Mouse (Mus musculus) erythroid progenitor cell, adult 5-6 weeks (primary cell): ENCODE data around the gene Nudt9. TPM values are rescaled to one million over a fixed set of nuclear protein-coding genes. Genes with fewer than 3 reads are reported as not detected.
A peak's percentile ranks its signal among the peaks of the same experiment; 100 is the strongest.
"Not testable (repeated sequence)": the region's sequence is repeated elsewhere in the genome, so short reads cannot be mapped to it uniquely, and the experiment has no call there.

Experiments used
- ATAC-seq: replicated peaks from 2 replicates; pipeline ENCODE4 v1.8.0; 2016; ENCODE audit warnings: moderate number of reproducible peaks, mild to moderate bottlenecking, moderate TSS enrichment, inconsistent platforms; ENCODE audit not compliant: poor library complexity, low FRiP score, severe bottlenecking
- total RNA-seq, 2 experiments: library from RNA; stranded (forward) in 1 of 2; stranded (reverse) in 1 of 2; fragments of 150-400 nt in 1 of 2; fragments of 186-747, 209-891 nt in 1 of 2; gene quantifications; 2 replicates each; pipeline versions ENCODE4 v1.2.3 to v1.2.4; 2015 to 2017; ENCODE audit warnings: low replicate concordance in 2 of 2

Nudt9 gene
- total RNA-seq (2015; ENCODE audit: low replicate concordance) (51.6 and 69.9 TPM in 2 replicates), total RNA-seq (2017; ENCODE audit: low replicate concordance) (59.2 and 61.9 TPM in 2 replicates)

DNA sequence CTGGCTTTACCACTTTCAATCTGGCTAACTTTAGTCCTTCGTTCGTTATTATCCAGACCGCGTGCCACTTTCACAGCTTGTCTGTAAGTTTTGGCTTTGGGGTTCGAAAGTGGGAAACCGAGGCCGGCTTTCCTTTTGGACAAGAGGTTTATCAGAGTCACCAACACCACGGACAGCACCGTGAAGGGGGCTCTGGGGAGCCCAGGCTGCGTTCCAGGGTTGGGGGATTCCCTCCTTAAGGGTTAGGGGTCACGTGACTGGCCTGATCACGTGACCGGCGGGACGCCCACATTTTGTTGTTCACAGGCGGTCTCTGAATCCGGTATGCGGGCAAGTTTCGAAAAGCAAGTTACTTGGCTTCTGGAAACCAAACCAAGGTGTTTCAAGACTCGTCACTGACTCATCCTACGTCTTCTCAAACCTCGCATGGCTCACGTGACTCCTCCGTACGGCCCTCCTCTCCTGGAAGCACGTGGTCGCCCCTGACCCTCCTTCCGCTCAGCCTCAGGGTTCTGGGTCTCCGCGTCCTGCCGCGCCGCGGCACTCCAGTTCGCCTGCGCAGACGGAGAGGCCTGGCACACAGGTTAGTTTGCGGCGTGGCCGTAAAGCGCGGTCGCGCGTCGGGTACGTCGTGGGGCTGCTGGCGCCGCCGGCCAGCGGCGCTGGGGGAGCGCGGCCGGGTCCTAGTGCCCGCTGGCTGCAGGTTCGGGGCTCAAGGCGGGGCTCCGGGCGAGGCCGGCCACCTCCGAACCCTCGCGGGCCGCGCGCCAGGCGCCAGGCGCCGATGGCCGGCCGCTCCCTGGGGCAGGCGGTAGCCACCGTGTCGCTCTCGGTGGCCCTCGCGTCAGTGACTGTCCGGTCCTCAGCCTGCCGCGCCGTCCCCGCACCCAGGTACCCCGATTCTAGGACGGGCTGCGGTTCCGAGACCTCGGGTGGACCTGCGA, at the start of gene Nudt9:
Gene Nudt9 (plus strand): TSS at position 51 of the 944 bp plus-strand sequence.
- peak; percentile 84 for ATAC-seq

GRCm38 (mm10) chr5:103998739-103999138, 47.4 kb upstream of the Nudt9 start:
- ATAC-seq: peak; percentile 65; the same call in 1 of the 2 replicates

DNA sequence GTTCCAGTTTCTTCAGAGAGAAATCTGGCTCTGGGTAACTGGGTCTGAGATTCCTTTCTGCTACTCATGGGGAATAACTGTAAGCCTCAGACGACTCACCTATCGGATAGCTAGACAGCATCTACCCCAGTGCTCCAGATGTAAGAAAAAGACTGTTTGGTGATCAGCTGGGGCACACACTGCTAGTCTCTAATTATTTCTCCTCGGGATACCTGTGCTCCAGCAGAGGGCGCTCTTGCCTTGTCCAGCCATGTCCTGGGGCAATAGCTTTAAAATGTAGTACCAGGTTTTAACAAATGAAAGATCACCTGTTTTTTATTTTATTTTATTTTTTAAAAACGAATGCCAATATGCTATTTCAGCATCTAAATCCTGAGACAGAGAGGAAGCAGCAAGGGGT, 46.4 kb upstream of the Nudt9 start:
- ATAC-seq: peak; percentile 77

GRCm38 (mm10) chr5:104002549-104003255, 43.4 kb upstream of the Nudt9 start:
- no peak for ATAC-seq

- no peak for ATAC-seq
Observed at GRCm38 (mm10) chr5:104003256-104003931, 42.7 kb upstream of the Nudt9 start.

- ATAC-seq: no peak
Observed at GRCm38 (mm10) chr5:104003955-104004354, 42.2 kb upstream of the Nudt9 start.

- no peak for ATAC-seq
Observed at GRCm38 (mm10) chr5:104006811-104007210, 39.3 kb upstream of the Nudt9 start.

DNA sequence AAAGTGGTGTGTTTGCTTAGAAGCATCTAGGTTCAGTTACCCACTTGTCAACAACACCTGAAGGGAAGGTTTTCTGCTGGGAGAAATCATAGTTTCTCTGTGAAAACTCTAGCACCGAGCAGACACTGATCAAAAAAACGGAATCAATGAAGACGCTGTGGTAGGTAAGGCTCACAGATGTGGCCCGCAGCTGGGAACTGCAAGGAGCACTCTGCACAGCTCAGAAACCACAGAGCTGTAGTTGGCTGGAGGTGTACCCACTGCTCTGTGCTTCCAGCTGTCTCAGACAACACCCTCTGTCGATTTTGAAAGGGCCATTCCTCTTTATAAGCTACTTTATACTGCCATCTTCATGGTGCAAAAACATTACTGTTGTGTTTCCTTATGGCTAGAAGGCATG, 38.3 kb upstream of the Nudt9 start:
- ATAC-seq: no peak

DNA sequence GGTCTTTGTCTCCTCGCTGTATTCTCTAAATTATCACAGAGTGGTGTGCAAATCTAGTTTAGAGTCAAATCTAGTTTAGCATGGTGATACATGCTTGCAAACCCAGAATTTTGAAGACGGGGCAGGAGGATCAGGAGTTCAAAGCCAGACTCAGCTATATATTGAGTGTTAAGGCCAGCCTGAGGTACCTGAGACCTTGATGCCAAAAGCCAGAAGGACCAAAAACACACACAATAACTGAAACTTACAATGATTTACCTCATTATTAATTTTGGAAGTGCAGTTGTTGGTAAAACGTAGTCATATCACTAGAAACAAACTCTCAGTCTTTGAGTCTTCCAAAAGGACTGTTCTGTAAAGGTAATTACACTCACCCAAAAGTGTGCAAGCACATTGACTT, 36.7 kb upstream of the Nudt9 start:
- ATAC-seq: no peak

DNA sequence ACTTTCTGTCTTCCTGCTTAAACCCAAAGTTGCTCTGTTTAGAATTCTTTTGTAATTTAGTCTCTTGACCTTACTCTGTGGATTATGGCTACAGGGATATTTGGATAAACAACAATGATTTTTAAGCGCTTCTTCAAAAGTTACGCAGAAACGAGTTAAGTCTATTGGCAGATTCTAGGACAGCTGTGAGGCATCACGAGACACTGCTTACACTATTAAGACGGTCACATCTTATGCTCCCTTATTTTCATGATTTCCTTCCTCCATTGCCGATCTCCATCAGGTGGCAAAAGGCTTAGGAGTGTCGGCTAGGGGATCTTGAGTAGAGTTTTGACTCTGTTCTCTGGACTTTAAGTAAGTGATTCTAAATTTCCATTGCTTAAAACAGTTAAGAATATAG, 35.8 kb upstream of the Nudt9 start:
- no peak for ATAC-seq

GRCm38 (mm10) chr5:104011419-104011818, 34.7 kb upstream of the Nudt9 start:
- ATAC-seq: no peak

DNA sequence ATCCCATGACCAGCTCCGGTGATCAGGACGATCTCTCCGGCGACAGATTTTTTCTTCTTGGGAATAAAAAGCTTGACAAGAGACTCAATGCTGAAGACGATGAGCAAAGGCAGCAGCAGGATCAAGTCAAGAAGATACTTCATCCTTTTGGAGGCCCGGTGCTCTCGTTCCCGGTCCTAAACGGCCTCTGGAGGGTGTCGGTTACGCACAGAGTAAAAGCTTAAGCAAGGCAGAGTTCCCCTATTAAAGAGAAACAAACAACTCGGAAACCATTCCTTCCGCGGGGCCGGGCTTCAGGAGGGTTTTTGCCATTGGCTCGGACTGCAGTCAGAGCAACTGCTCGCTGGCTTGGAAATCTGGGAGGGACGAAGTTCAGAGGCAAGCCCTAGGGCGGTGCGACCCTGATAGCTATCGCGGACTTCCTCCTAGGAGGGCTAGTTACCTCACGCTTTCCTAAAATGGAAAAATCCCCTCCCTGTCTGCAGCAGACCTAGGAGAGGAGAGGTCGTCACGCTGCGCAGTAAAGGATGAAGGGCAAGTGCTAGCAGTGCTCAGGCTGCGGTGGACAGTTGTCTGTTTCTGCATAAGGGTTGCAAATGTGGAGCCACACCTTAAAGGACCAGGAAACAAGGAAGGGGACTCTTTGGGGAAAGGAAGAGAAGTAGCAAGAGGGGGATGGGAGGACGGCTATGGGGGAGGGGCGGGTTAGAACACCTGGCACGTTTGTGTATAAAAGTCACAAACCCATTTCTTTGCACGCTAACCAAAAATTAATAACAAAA, 24.3 kb upstream of the Nudt9 start, which contains the start of gene Hsd17b11:
Gene Hsd17b11 (minus strand): TSS at position 323 of the 782 bp plus-strand sequence.
- peak; percentile 61; the same call in 1 of the 2 replicates for ATAC-seq

GRCm38 (mm10) chr5:104022558-104022957, 23.5 kb upstream of the Nudt9 start:
- no peak for ATAC-seq

DNA sequence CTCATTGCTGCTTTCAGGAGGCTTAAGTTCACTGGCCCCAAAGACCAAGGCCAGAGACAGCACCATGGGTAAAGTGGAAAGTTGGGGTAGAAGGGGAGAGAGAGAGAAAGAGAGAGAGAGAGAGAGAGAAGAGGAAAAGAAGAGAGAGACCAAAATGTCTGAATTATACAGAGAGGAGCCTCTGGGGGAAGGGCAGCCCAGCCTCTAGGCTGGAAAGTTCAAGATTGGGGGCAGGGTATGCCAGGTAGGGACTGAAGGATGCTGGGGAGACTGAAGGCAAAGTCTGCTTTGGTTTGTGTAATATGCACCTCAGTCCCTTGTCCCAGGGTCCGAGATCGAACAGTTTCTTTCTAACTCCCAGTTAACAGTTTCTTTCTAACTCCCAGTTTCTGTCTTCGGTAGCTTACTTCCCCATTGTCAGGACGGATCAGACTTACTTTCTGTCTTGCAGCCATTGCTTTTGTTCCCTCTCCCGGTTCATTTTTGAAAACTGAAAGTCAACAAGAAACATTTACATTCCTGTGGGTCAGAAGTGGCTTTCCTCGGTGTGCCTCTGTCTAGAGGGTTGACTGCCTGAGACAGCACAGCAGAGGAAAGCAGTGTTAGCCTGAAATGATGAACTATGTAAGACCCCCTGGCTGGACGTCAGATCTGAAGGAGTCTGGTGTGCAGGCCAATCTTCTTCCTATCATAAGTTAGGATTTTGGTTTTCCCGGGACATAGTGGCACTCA, 22.7 kb upstream of the Nudt9 start:
- no peak for ATAC-seq

- ATAC-seq: not testable (repeated sequence)
Observed at GRCm38 (mm10) chr5:104024193-104024592, 21.9 kb upstream of the Nudt9 start.

- ATAC-seq: no peak
Observed at GRCm38 (mm10) chr5:104024762-104025161, 21.3 kb upstream of the Nudt9 start.

DNA sequence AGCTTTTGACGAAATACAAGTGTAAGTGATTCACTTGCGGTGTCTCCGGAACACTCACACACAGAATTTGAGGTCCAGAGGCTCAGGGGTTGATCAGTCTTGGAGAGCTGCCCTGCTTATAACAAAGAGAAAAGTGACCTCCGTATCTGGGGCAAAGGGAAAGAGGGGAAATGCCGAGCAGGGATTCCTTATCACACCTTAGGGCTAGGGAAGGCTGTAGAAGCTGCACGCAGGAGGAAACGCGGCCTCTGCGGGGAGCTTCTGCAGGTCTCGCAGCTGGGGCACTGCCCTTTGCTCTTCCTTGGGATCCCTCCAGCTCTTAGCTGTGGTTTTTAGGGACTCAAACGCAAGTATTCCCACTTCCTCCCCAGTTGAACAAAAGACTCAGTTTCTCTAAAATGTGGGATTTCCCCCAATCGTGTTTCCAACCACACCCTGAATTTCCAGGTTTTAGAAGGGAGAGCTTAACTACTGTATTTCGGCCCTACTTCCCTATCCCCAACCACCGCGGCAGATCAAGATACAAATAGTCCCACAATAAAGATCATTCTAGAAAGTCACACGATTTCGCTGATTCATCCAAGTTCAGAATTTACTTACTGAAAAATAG, 20.8 kb upstream of the Nudt9 start:
- no peak for ATAC-seq

DNA sequence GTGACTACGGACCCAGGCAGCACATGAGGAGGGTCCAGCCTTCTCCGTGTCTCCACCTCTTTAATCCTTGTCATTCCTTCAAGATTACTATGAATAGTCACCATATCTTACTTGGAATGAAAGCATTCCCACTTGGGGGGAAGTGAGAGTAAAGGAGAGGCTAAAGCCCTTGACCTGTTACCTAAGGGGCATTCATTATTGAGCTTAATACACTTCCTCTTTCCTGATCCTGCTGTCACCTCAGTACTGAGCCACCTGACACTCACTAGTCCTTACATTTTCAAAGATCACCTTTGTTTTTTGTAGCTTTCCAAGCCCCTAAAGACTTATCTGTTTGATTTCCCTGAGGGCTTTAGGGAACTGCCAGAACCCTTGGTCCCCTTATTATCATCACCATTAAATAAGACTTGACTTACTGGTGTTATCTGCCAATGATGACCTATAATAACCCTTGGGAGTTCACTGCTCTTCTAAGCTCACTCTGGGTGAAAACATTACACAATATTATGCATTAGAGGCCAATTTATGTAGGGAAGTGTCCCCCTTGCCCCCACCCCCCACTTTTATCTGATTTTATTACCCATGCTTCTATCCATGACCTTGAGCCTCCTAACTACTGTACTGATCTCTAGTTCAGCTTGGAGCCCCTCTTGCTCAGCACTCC, 13.5 kb upstream of the Nudt9 start:
- ATAC-seq: no peak
